Mouse (Mus musculus) ES-Bruce4 (cell line): ENCODE results near the gene Bmper.

Experiments used
- CTCF ChIP-seq: IDR thresholded peaks from one replicate; pipeline ENCODE4 v1.8.1; 2011; ENCODE audit warnings: low read depth, low read length
- POLR2A ChIP-seq: IDR thresholded peaks from one replicate; pipeline ENCODE4 v1.8.1; 2011; ENCODE audit warnings: low read length; ENCODE audit not compliant: insufficient read depth

DNA sequence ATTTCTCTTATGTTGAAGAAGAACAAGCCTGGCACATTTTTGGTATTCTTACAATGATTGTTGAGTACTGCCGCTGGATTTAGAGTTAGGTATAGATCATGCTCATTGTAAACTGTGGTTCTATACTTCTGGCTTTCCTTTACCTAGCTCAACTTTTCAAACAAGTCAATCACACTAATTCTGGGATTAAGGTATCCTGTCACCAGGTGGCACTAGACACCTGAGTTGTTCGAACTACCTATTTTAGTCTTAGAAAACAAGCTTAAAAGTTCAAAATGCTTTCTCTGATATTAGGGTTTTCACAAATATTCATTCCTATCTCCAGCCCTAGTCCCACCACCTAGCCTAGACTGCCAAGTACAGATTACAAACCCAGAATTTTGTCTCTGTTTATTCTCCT is 196.2 kb downstream of the Bmper start:
- TF ChIP-seq CTCF (no peak), POLR2A (no peak)
